8 mouse cellular contexts compared by ENCODE assay signal in the genomic region with DNA sequence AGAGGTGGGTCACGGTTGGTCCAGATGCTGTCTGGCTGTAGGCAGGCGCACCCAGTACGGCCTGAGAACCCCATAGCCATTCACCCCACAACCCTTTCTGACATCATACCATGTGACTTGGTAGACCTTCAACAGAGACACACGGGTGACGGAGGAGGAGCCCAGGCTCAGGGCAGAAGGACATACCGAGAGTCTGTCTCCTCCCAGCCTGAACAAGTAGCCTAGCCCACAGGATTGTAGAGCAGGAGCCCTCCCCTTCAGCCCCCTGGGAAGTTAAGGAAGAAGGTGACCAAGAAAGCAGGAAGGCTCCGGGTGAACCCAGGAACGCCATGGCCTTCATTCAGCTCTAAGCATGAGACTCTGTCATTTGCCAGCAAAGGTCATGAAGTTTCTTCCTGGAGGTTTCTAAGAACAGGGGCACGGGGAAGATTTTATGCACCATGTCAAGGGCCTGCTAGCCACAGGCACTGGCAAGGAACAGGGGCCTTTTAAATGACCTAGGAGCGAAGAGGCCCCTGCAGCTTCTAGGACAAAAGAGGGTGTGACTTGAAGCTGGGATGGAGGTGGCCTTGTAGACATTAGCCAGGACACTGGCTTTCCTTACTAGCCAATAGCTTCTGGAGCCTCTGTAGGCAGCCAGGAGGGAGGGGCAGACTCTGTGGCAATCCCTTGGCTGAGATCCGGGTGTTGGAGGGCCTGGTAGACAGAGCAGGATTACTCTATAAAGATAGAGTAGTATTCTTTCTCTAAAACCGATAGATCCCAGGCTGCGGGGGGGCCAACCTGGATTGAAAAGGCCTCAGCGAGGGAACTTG. TPM values are rescaled to one million over a fixed set of nuclear protein-coding genes. Genes with fewer than 3 reads are reported as not detected.
A peak's percentile ranks its signal among the peaks of the same experiment; 100 is the strongest.
DNase-seq lines count a peak whose midpoint lies in the region; ATAC-seq and TF ChIP-seq lines count a peak whose summit lies in the region.

No protein-coding gene starts in this region.

- peak overlapping the region; percentile 63 for H3K27ac ChIP-seq in testis, adult 2 months (ENCODE audit: control insufficient read depth, insufficient read depth, low read depth, low read length)
- H3K27ac ChIP-seq in heart, embryonic 10.5 days = peak overlapping the region; percentile 81; the same call in 1 of the 2 replicates
- H3K27ac ChIP-seq in neural tube, embryonic 12.5 days = peak overlapping the region; percentile 98

- peak; percentile 54; the same call in 1 of the 2 replicates for TF ChIP-seq POLR2A in testis, adult 2 months (IDR thresholded peaks at IDR 0.05; ENCODE audit: control insufficient read depth, low read depth, low read length)

- no peak for DNase-seq in testis, postnatal 14 days (ENCODE audit: low spot score)
- DNase-seq in cerebellum, adult 9-10 months = peak; percentile 73
- no peak for DNase-seq in heart, embryonic 10.5 days (ENCODE audit: low spot score)
- peak; percentile 57 for DNase-seq in kidney, postnatal 14 days
- no peak for DNase-seq in frontal cortex, postnatal 36 days (ENCODE audit: low spot score in 2 of 2)

- H3K4me2 ChIP-seq in neural tube, embryonic 12.5 days (replicated peaks) = peak overlapping the region; percentile 54

- ATAC-seq in neural tube, embryonic 12.5 days (ENCODE audit: low FRiP score, low read depth) = no peak
- ATAC-seq in activated CD4-positive, CD25-positive, alpha-beta regulatory T cell, adult 4 months = no peak

- peaks cover 16% of the 10 kb centered on the region for H3K4me1 ChIP-seq in testis, adult 2 months (ENCODE audit: control insufficient read depth, insufficient read depth, low read length)
- peaks cover 38% of the 10 kb centered on the region for H3K4me1 ChIP-seq in heart, embryonic 10.5 days
- H3K4me1 ChIP-seq in neural tube, embryonic 12.5 days = peaks cover 48% of the 10 kb centered on the region

- no peaks in the 10 kb centered on the region for H3K36me3 ChIP-seq in testis, adult 2 months (ENCODE audit: control insufficient read depth, insufficient read depth, low read length)
- no peaks in the 10 kb centered on the region for H3K36me3 ChIP-seq in heart, embryonic 10.5 days
- no peaks in the 10 kb centered on the region for H3K36me3 ChIP-seq in neural tube, embryonic 12.5 days

- no peak for TF ChIP-seq CTCF in testis, adult 2 months (IDR thresholded peaks at IDR 0.05; ENCODE audit: control insufficient read depth, insufficient read depth, insufficient replicate concordance, low read depth, low read length)

- no peaks in the 10 kb centered on the region for H3K27me3 ChIP-seq in testis, adult 2 months (ENCODE audit: control insufficient read depth, insufficient read depth, low read length)
- H3K27me3 ChIP-seq in heart, embryonic 10.5 days (ENCODE audit: insufficient read depth, poor library complexity, severe bottlenecking) = peaks cover 6% of the 10 kb centered on the region; the same call in 1 of the 2 replicates
- no peaks in the 10 kb centered on the region for H3K27me3 ChIP-seq in neural tube, embryonic 12.5 days (replicated peaks)

- peak overlapping the region; percentile 77 for H3K4me3 ChIP-seq in testis, adult 2 months (ENCODE audit: control insufficient read depth, low read depth, low read length)
- no peak overlapping the region for H3K4me3 ChIP-seq in heart, embryonic 10.5 days
- H3K4me3 ChIP-seq in neural tube, embryonic 12.5 days = no peak overlapping the region

- 57% methylated on average over 14 of the region's 14 CpGs for WGBS in heart, embryonic 10.5 days
- WGBS in neural tube, embryonic 12.5 days = 36% methylated on average over 14 of the region's 14 CpGs

- H3K9me3 ChIP-seq in heart, embryonic 10.5 days = no peaks in the 10 kb centered on the region
- no peaks in the 10 kb centered on the region for H3K9me3 ChIP-seq in neural tube, embryonic 12.5 days

- 0 out of 2 replicates have a peak overlapping the region, but pooled peaks have one; percentile 46 for H3K9ac ChIP-seq in neural tube, embryonic 12.5 days

RNA-seq across cellular contexts. Expression of a gene that starts 52.0 kb away (rescaled TPM):
- polyA plus RNA-seq in testis, adult 2 months (2012; rRNA removed) = 40.5 and 43.2 TPM in 2 replicates
- 18.5 and 21.7 TPM in 2 replicates for polyA plus RNA-seq in heart, embryonic 10.5 days (2016; fragmentation: Nextera tagmentation; extraction: Ambion mirVana)
- polyA plus RNA-seq in neural tube, embryonic 12.5 days (2016; fragmentation: Nextera tagmentation; extraction: Ambion mirVana) = 41.7 and 43.3 TPM in 2 replicates
- polyA plus RNA-seq in activated CD4-positive, CD25-positive, alpha-beta regulatory T cell, adult 4 months (2017; shearing (Covaris generic)) = 1 to 10 TPM; 5.3 to 5.8 TPM

Comparison
In these comparisons a context has a peak if more than half of its experiments do, and no peak if none do; other contexts are left out.
1. DNase-seq: peak in cerebellum, adult 9-10 months (single experiment) and kidney, postnatal 14 days (single experiment); none in testis, postnatal 14 days (single experiment), heart, embryonic 10.5 days (single experiment) and frontal cortex, postnatal 36 days (0 of 2).
2. Peak in every context shown above with its lines, with median percentiles within 50 percentile points of each other: H3K27ac ChIP-seq.